Mouse (Mus musculus) erythroblast, embryonic 14.5 days (primary cell): ENCODE data around the gene Ankrd28. TPM values are rescaled to one million over a fixed set of nuclear protein-coding genes. Genes with fewer than 3 reads are reported as not detected.
"Not testable (repeated sequence)": the region's sequence is repeated elsewhere in the genome, so short reads cannot be mapped to it uniquely, and the experiment has no call there.

Experiments
- H3K27me3 ChIP-seq: 2 replicates; pipeline ENCODE4 v1.6.1; 2012; ENCODE audit warnings: inconsistent platforms; ENCODE audit not compliant: control insufficient read depth
- H3K36me3 ChIP-seq: 2 replicates; pipeline ENCODE4 v1.6.1; 2012; ENCODE audit warnings: mild to moderate bottlenecking, inconsistent platforms; ENCODE audit not compliant: control insufficient read depth
- H3K4me1 ChIP-seq: 2 replicates; pipeline ENCODE4 v1.6.1; 2012; ENCODE audit warnings: inconsistent platforms; ENCODE audit not compliant: control insufficient read depth
- H3K4me3 ChIP-seq: replicated peaks from 2 replicates; pipeline ENCODE3; 2012; ENCODE audit warnings: moderate library complexity, mild to moderate bottlenecking, inconsistent platforms
- H3K9me3 ChIP-seq: 2 replicates; pipeline ENCODE4 v1.6.1; 2012; ENCODE audit warnings: low read length, inconsistent platforms, mixed read lengths; ENCODE audit not compliant: control insufficient read depth
- GATA1 ChIP-seq: IDR thresholded peaks from 2 replicates; pipeline ENCODE4 v1.6.1; 2012; ENCODE audit warnings: low read length, inconsistent platforms, mixed read lengths
- TAL1 ChIP-seq: IDR thresholded peaks from 3 replicates; pipeline ENCODE4 v1.6.1; 2012; ENCODE audit warnings: low read length, inconsistent platforms, mixed read lengths
- polyA plus RNA-seq: library from polyadenylated mRNA; stranded (reverse); fragments of >175 nt; gene quantifications from 2 replicates; pipeline ENCODE4 v1.2.3, GENCODE M21; 2012

The Ankrd28 gene
- polyA plus RNA-seq, 1 experiment: 0.02 TPM

- H3K9me3 ChIP-seq: no peaks in the 10 kb centered on the region
- peak overlapping the region; percentile 55 for H3K4me3 ChIP-seq
- no peak for TF ChIP-seq GATA1
- TF ChIP-seq TAL1: no peak
- no peaks in the 10 kb centered on the region for H3K36me3 ChIP-seq
- H3K4me1 ChIP-seq: peaks cover 39% of the 10 kb centered on the region
- H3K27me3 ChIP-seq: no peaks in the 10 kb centered on the region
Measured at GRCm38 (mm10) chr14:31781309-31782049, 49.0 kb downstream of the Ankrd28 start.

GRCm38 (mm10) chr14:31780412-31781233 lies 49.8 kb downstream of the Ankrd28 start:
- no peaks in the 10 kb centered on the region for H3K36me3 ChIP-seq
- H3K9me3 ChIP-seq: no peaks in the 10 kb centered on the region
- no peaks in the 10 kb centered on the region for H3K27me3 ChIP-seq
- TF ChIP-seq GATA1: no peak
- no peak for TF ChIP-seq TAL1
- peak overlapping the region; percentile 55 for H3K4me3 ChIP-seq
- H3K4me1 ChIP-seq: peaks cover 36% of the 10 kb centered on the region

GRCm38 (mm10) chr14:31773518-31773917 lies 56.9 kb downstream of the Ankrd28 start:
- TF ChIP-seq GATA1 (no peak), TAL1 (no peak)
- Histone ChIP-seq H3K36me3 (no peaks in the 10 kb centered on the region), H3K4me1 (no peaks in the 10 kb centered on the region), H3K4me3 (no peak overlapping the region), H3K27me3 (no peaks in the 10 kb centered on the region), H3K9me3 (no peaks in the 10 kb centered on the region)

GRCm38 (mm10) chr14:31772251-31772650 lies 58.2 kb downstream of the Ankrd28 start:
- H3K36me3 ChIP-seq: no peaks in the 10 kb centered on the region
- H3K4me3 ChIP-seq: no peak overlapping the region
- 0 out of 2 replicates have a peak, but pooled peaks cover 2% of the 10 kb centered on the region for H3K4me1 ChIP-seq
- no peaks in the 10 kb centered on the region for H3K27me3 ChIP-seq
- H3K9me3 ChIP-seq: no peaks in the 10 kb centered on the region
- no peak for TF ChIP-seq TAL1
- no peak for TF ChIP-seq GATA1

- TF ChIP-seq TAL1 (no peak), GATA1 (no peak)
- Histone ChIP-seq H3K36me3 (peaks cover under 1% of the 10 kb centered on the region), H3K4me1 (0 out of 2 replicates have a peak, but pooled peaks cover 2% of the 10 kb centered on the region), H3K4me3 (no peak overlapping the region), H3K9me3 (no peaks in the 10 kb centered on the region), H3K27me3 (no peaks in the 10 kb centered on the region)
Measured at GRCm38 (mm10) chr14:31768531-31768930, 61.9 kb downstream of the Ankrd28 start.

GRCm38 (mm10) chr14:31764083-31764482 lies 66.4 kb downstream of the Ankrd28 start:
- H3K36me3 ChIP-seq: peaks cover 18% of the 10 kb centered on the region
- 0 out of 2 replicates have a peak, but pooled peaks cover 2% of the 10 kb centered on the region for H3K4me1 ChIP-seq
- TF ChIP-seq TAL1 (no peak), GATA1 (no peak)

GRCm38 (mm10) chr14:31761727-31762126 lies 68.7 kb downstream of the Ankrd28 start:
- H3K9me3 ChIP-seq: no peaks in the 10 kb centered on the region
- H3K4me1 ChIP-seq: no peaks in the 10 kb centered on the region
- H3K4me3 ChIP-seq: no peak overlapping the region
- H3K36me3 ChIP-seq: peaks cover 18% of the 10 kb centered on the region
- no peak for TF ChIP-seq GATA1
- TF ChIP-seq TAL1: no peak
- H3K27me3 ChIP-seq: no peaks in the 10 kb centered on the region

More at GRCm38 (mm10) chr14:31764083-31764482, 66.4 kb downstream of the Ankrd28 start:
- no peak overlapping the region for H3K4me3 ChIP-seq
- no peaks in the 10 kb centered on the region for H3K27me3 ChIP-seq
- no peaks in the 10 kb centered on the region for H3K9me3 ChIP-seq

- no peak overlapping the region for H3K4me3 ChIP-seq
- no peaks in the 10 kb centered on the region for H3K4me1 ChIP-seq
- H3K36me3 ChIP-seq: peaks cover 23% of the 10 kb centered on the region
- H3K9me3 ChIP-seq: no peaks in the 10 kb centered on the region
- TF ChIP-seq TAL1: no peak
- TF ChIP-seq GATA1: no peak
- no peaks in the 10 kb centered on the region for H3K27me3 ChIP-seq
Measured at GRCm38 (mm10) chr14:31759195-31759594, 71.3 kb downstream of the Ankrd28 start.

- H3K36me3 ChIP-seq: peaks cover 24% of the 10 kb centered on the region
Measured at GRCm38 (mm10) chr14:31758410-31758809, 72.0 kb downstream of the Ankrd28 start.

More at GRCm38 (mm10) chr14:31758410-31758809, 72.0 kb downstream of the Ankrd28 start:
- not testable (repeated sequence) for H3K27me3 ChIP-seq, H3K4me1 ChIP-seq, H3K4me3 ChIP-seq, H3K9me3 ChIP-seq
